Mouse (Mus musculus) heart, postnatal 0 days (tissue): ENCODE data around the gene Thrb.

ENCODE experiments used
- CTCF ChIP-seq: IDR thresholded peaks from 2 replicates; pipeline ENCODE4 v1.5.1; 2016; ENCODE audit warnings: antibody characterized with exemption, control low read depth, low read depth
- EP300 ChIP-seq: IDR thresholded peaks from 2 replicates; pipeline ENCODE4 v1.6.1; 2016; ENCODE audit warnings: antibody characterized with exemption, low read depth

DNA sequence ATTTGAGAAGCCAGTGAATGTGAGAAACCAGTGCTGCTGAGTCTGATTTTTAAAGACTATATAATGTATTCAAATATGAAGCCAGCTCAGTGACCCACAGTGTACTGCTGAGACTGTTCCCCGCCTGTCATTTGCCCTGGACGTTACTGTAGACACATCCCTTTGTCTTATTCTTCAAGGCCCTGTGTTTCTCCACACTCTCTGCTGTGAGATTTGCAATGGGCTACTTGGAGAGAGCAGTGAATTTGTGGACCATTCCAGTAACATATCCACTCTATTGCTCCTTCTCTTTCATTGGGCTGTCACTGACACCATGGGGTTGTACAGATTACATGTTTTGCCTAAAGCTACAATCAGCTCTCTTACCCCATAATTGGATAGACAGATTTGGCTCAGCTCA, 36.1 kb upstream of the Thrb start:
- no peak for TF ChIP-seq CTCF
- no peak for TF ChIP-seq EP300
